Mouse (Mus musculus): ENCODE measurements around the gene Kirrel. TPM values are rescaled to one million over a fixed set of nuclear protein-coding genes. Genes with fewer than 3 reads are reported as not detected.

Gene Kirrel
- polyA plus RNA-seq, 1 experiment from 2014 or later, result 4.5 TPM

- no peak overlapping the region for H3K4me2 ChIP-seq (replicated peaks; ENCODE audit: low read depth)
- no peak overlapping the region for H3K27ac ChIP-seq (replicated peaks)
- WGBS, result 51% methylated on average over 6 of the region's 6 CpGs
- H3K4me1 ChIP-seq (replicated peaks; ENCODE audit: control insufficient read depth, insufficient read depth), result peaks cover 2% of the 10 kb centered on the region; the same call in 1 of the 2 replicates
- H3K9me3 ChIP-seq (ENCODE audit: control insufficient read depth, low read length), result no peaks in the 10 kb centered on the region
- DNase-seq (ENCODE audit: low spot score), result no peak
- H3K27me3 ChIP-seq (ENCODE audit: control insufficient read depth, insufficient read depth, low read length), result no peaks in the 10 kb centered on the region
- no peak overlapping the region for H3K9ac ChIP-seq (ENCODE audit: low read length)
- H3K36me3 ChIP-seq (ENCODE audit: control insufficient read depth, insufficient read depth, low read length), result no peaks in the 10 kb centered on the region
- ATAC-seq (ENCODE audit: low FRiP score, low TSS enrichment), result no peak
- TF ChIP-seq CTCF (IDR thresholded peaks at IDR 0.05; ENCODE audit: low read depth) (no peak), EP300 (optimal IDR thresholded peaks at IDR 0.05) (no peak)
- no peak overlapping the region for H3K4me3 ChIP-seq (ENCODE audit: low read depth, low read length)
These were observed 13.6 kb downstream of the Kirrel start for GRCm38 (mm10) chr3:87160819-87161509.

- H3K9ac ChIP-seq (ENCODE audit: low read length), result no peak overlapping the region
- ATAC-seq (ENCODE audit: low FRiP score, low TSS enrichment) (no peak), DNase-seq (ENCODE audit: low spot score) (no peak)
- no peak for TF ChIP-seq EP300 (optimal IDR thresholded peaks at IDR 0.05)
- no peak for TF ChIP-seq CTCF (IDR thresholded peaks at IDR 0.05; ENCODE audit: low read depth)
- no peaks in the 10 kb centered on the region for H3K27me3 ChIP-seq (ENCODE audit: control insufficient read depth, insufficient read depth, low read length)
- no peak overlapping the region for H3K4me2 ChIP-seq (replicated peaks; ENCODE audit: low read depth)
- no peaks in the 10 kb centered on the region for H3K36me3 ChIP-seq (ENCODE audit: control insufficient read depth, insufficient read depth, low read length)
- no peak overlapping the region for H3K4me3 ChIP-seq (ENCODE audit: low read depth, low read length)
- H3K9me3 ChIP-seq (ENCODE audit: control insufficient read depth, low read length), result no peaks in the 10 kb centered on the region
- peak overlapping the region; percentile 91 for H3K27ac ChIP-seq (replicated peaks)
- 65% methylated on average over 7 of the region's 7 CpGs for WGBS
- H3K4me1 ChIP-seq (replicated peaks; ENCODE audit: control insufficient read depth, insufficient read depth), result peaks cover 3% of the 10 kb centered on the region; the same call in 1 of the 2 replicates
These were observed 15.4 kb downstream of the Kirrel start for GRCm38 (mm10) chr3:87159190-87159589.

- DNase-seq (ENCODE audit: low spot score), result peak; percentile 19
- TF ChIP-seq CTCF (IDR thresholded peaks at IDR 0.05; ENCODE audit: low read depth) (no peak), EP300 (optimal IDR thresholded peaks at IDR 0.05) (no peak)
- Histone ChIP-seq H3K4me2 (replicated peaks; ENCODE audit: low read depth) (peak overlapping the region; percentile 37), H3K27me3 (ENCODE audit: control insufficient read depth, insufficient read depth, low read length) (no peaks in the 10 kb centered on the region), H3K9me3 (ENCODE audit: control insufficient read depth, low read length) (no peaks in the 10 kb centered on the region), H3K9ac (ENCODE audit: low read length) (peak overlapping the region; percentile 43; the same call in 1 of the 2 replicates), H3K4me3 (ENCODE audit: low read depth, low read length) (no peak overlapping the region), H3K36me3 (ENCODE audit: control insufficient read depth, insufficient read depth, low read length) (no peaks in the 10 kb centered on the region), H3K27ac (replicated peaks) (peak overlapping the region; percentile 91), H3K4me1 (replicated peaks; ENCODE audit: control insufficient read depth, insufficient read depth) (peaks cover 3% of the 10 kb centered on the region; the same call in 1 of the 2 replicates)
- no peak for ATAC-seq (ENCODE audit: low FRiP score, low TSS enrichment)
- 17% methylated on average over 12 of the region's 12 CpGs for WGBS
These were observed 16.7 kb downstream of the Kirrel start for GRCm38 (mm10) chr3:87157767-87158291.

- 73% methylated on average over 6 of the region's 6 CpGs for WGBS
- peak overlapping the region; percentile 18; the same call in 1 of the 2 replicates for H3K9ac ChIP-seq (ENCODE audit: low read length)
- H3K9me3 ChIP-seq (ENCODE audit: control insufficient read depth, low read length), result no peaks in the 10 kb centered on the region
- H3K4me3 ChIP-seq (ENCODE audit: low read depth, low read length), result no peak overlapping the region
- no peaks in the 10 kb centered on the region for H3K27me3 ChIP-seq (ENCODE audit: control insufficient read depth, insufficient read depth, low read length)
- ATAC-seq (ENCODE audit: low FRiP score, low TSS enrichment) (no peak), DNase-seq (ENCODE audit: low spot score) (no peak)
- no peak overlapping the region for H3K4me2 ChIP-seq (replicated peaks; ENCODE audit: low read depth)
- no peak for TF ChIP-seq CTCF (IDR thresholded peaks at IDR 0.05; ENCODE audit: low read depth)
- TF ChIP-seq EP300 (optimal IDR thresholded peaks at IDR 0.05), result no peak
- peaks cover 3% of the 10 kb centered on the region; the same call in 1 of the 2 replicates for H3K4me1 ChIP-seq (replicated peaks; ENCODE audit: control insufficient read depth, insufficient read depth)
- peak overlapping the region; percentile 91 for H3K27ac ChIP-seq (replicated peaks)
- no peaks in the 10 kb centered on the region for H3K36me3 ChIP-seq (ENCODE audit: control insufficient read depth, insufficient read depth, low read length)
These were observed 17.2 kb downstream of the Kirrel start for GRCm38 (mm10) chr3:87157297-87157696.

- H3K27me3 ChIP-seq (ENCODE audit: control insufficient read depth, insufficient read depth, low read length), result no peaks in the 10 kb centered on the region
- no peak overlapping the region for H3K9ac ChIP-seq (ENCODE audit: low read length)
- WGBS, result 51% methylated on average over 15 of the region's 15 CpGs
These were observed 19.9 kb downstream of the Kirrel start for GRCm38 (mm10) chr3:87154398-87155287.

More at GRCm38 (mm10) chr3:87154398-87155287, 19.9 kb downstream of the Kirrel start:
- no peak for TF ChIP-seq CTCF (IDR thresholded peaks at IDR 0.05; ENCODE audit: low read depth)
- Histone ChIP-seq H3K4me3 (ENCODE audit: low read depth, low read length) (no peak overlapping the region), H3K4me1 (replicated peaks; ENCODE audit: control insufficient read depth, insufficient read depth) (peaks cover 10% of the 10 kb centered on the region), H3K4me2 (replicated peaks; ENCODE audit: low read depth) (no peak overlapping the region), H3K27ac (replicated peaks) (no peak overlapping the region; the same call in 1 of the 2 replicates), H3K36me3 (ENCODE audit: control insufficient read depth, insufficient read depth, low read length) (no peaks in the 10 kb centered on the region), H3K9me3 (ENCODE audit: control insufficient read depth, low read length) (no peaks in the 10 kb centered on the region)
- no peak for ATAC-seq (ENCODE audit: low FRiP score, low TSS enrichment)
- no peak for DNase-seq (ENCODE audit: low spot score)

All from stomach, postnatal 0 days (tissue).